Mouse (Mus musculus) adrenal gland, adult 18-20 months (tissue): ENCODE data around the gene DXBay18. TPM values are rescaled to one million over a fixed set of nuclear protein-coding genes. Genes with fewer than 3 reads are reported as not detected.
"Not testable (repeated sequence)": the region's sequence is repeated elsewhere in the genome, so short reads cannot be mapped to it uniquely, and the experiment has no call there.

Experiments
- DNase-seq, 2 experiments: peaks; one replicate each; pipeline ENCODE4 v3.0.0; 2021 to 2022; ENCODE audit warnings: low spot score in 2 of 2
- long read RNA-seq, 2 experiments: library from polyadenylated mRNA; stranded (forward); transcript quantifications; one replicate each; pipeline ENCODE4 v2.0.0; 2021
- total RNA-seq, 2 experiments: library from RNA; stranded (reverse); gene quantifications; 1 replicate in 1 of 2; 2 replicates in 1 of 2; pipeline ENCODE4 v1.2.3; 2021

Gene DXBay18
- total RNA-seq: not detected
- long read RNA-seq, experiment 1: 0 reads
- long read RNA-seq, experiment 2: 0 reads

- not testable (repeated sequence) for DNase-seq
These were observed at the start of gene DXBay18 for GRCm38 (mm10) chrX:73149350-73149749. DXBay18 (minus strand) TSS chrX:73149450.

- not testable (repeated sequence) for DNase-seq
These were observed 42.7 kb upstream of the DXBay18 start, which contains the start of gene Xlr3b for GRCm38 (mm10) chrX:73191934-73192333. Xlr3b (plus strand) TSS chrX:73192207.

GRCm38 (mm10) chrX:73176889-73177288 is 27.6 kb upstream of the DXBay18 start, which contains the start of gene Spin2d:
Spin2d (minus strand) TSS chrX:73176989.
- not testable (repeated sequence) for DNase-seq

- not testable (repeated sequence) for DNase-seq
These were observed 754 bp downstream of the DXBay18 start, which contains the start of gene Xlr5b for GRCm38 (mm10) chrX:73148496-73148895. Xlr5b (plus strand) TSS chrX:73148796.

- DNase-seq: not testable (repeated sequence)
These were observed 6.0 kb downstream of the DXBay18 start for GRCm38 (mm10) chrX:73143218-73143618.

GRCm38 (mm10) chrX:73122859-73123829 is 26.1 kb downstream of the DXBay18 start:
- not testable (repeated sequence) for DNase-seq

GRCm38 (mm10) chrX:73116747-73117146 is 32.5 kb downstream of the DXBay18 start, which contains the start of gene Gm14685:
Gm14685 (plus strand) TSS chrX:73117047.
- not testable (repeated sequence) for DNase-seq

- not testable (repeated sequence) for DNase-seq
These were observed 52.2 kb downstream of the DXBay18 start, which contains the start of gene Xlr3a for GRCm38 (mm10) chrX:73096941-73097508. Xlr3a (minus strand) TSS chrX:73097095.

Other genes starting within 250 kb of the DXBay18 start
- 10 to 100 TPM; 44.5 to 45.3 TPM for gene Cetn2, start 231.0 kb downstream of the DXBay18 start, total RNA-seq
- 10 to 100 TPM; 33.8 to 60.0 TPM for gene Nsdhl, start 230.9 kb downstream of the DXBay18 start, total RNA-seq
- gene Zfp185, start 162.1 kb downstream of the DXBay18 start, total RNA-seq: 1 to 10 TPM; 2.5 to 2.9 TPM
- under 1 TPM; 0.16 to 0.17 TPM for gene Pnma5, start 112.3 kb downstream of the DXBay18 start, total RNA-seq
- gene Pnma3, start 84.7 kb downstream of the DXBay18 start, total RNA-seq: under 1 TPM; 0.19 to 0.20 TPM
- not detected for gene Xlr4a, start 67.0 kb downstream of the DXBay18 start, total RNA-seq
- 1 to 10 TPM in 1 of 2 experiments, under 1 TPM in 1; 0.76 to 1.6 TPM for gene Xlr3a, start 52.4 kb downstream of the DXBay18 start, total RNA-seq
- not detected for gene Gm14685, start 32.4 kb downstream of the DXBay18 start, total RNA-seq
- not detected for gene Xlr5b, start 654 bp downstream of the DXBay18 start, total RNA-seq
- gene Spin2d, start 27.5 kb upstream of the DXBay18 start, total RNA-seq: not detected
- gene Xlr3b, start 42.8 kb upstream of the DXBay18 start, total RNA-seq: 10 to 100 TPM in 1 of 2 experiments, 1 to 10 TPM in 1; 5.5 to 15.4 TPM
- gene Xlr4b, start 64.9 kb upstream of the DXBay18 start, total RNA-seq: 1 to 10 TPM; 1.3 to 2.0 TPM
- gene F8a, start 78.8 kb upstream of the DXBay18 start, total RNA-seq: 1 to 10 TPM; 6.7 to 9.8 TPM
- gene Xlr4c, start 93.7 kb upstream of the DXBay18 start, total RNA-seq: 1 to 10 TPM in 1 of 2 experiments, under 1 TPM in 1; 0.23 to 1.8 TPM
- gene Xlr3c, start 115.9 kb upstream of the DXBay18 start, total RNA-seq: not detected
- gene Xlr5a, start 143.5 kb upstream of the DXBay18 start, total RNA-seq: under 1 TPM in 1 of 2 experiments, not detected in 1; 0.53 TPM
- gene Xlr5c, start 143.5 kb upstream of the DXBay18 start, total RNA-seq: not detected
- not detected for gene Gm45015, start 187.4 kb upstream of the DXBay18 start, total RNA-seq
- gene Zfp275, start 193.2 kb upstream of the DXBay18 start, total RNA-seq: 10 to 100 TPM; 16.0 to 17.7 TPM
- not detected for gene Gm18336, start 249.3 kb upstream of the DXBay18 start, total RNA-seq